Mouse (Mus musculus): ENCODE measurements at regions not wholly inside any gene's neighbourhood (a gene's known extent, or its start where the extent isn't known, plus 50 kb on each side); places are given as distances from the start of the nearest gene placed in this dataset.

DNA sequence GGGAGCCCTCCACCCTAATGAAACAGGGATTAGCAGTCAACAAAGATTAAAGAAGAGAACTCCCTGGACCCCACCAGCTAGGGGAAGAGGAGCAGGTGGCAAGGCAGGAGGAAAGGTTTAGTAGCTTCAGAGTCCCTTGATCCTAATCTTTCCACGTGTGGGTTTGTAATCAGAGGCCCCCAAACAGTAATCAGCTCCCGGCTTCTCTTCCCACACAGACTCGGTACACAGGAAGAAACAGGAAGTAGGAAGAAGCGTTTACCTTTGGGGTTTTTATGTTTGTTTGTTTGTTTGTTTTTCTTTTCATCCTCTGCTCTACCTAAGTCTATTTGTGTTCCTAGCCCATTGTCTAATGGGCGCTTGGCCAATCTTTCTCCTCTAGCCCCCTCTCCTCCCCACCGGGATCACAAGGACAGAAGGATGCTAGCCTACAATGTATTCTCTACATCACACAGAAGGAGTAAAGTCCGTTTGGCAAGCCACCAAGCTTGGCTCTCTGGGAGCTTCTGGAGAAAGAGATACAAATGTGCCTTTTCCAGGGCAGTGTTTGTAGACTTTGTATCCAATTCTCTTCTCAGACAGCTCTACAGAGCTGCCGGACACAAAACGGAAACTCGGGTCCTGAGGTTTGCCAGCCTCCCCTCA is 226.5 kb upstream of the Jarid2 start:
- TF ChIP-seq USF1 (IDR thresholded peaks at IDR 0.05; ENCODE audit: low read depth) (no peak), CTCF (IDR thresholded peaks at IDR 0.05; ENCODE audit: control insufficient read depth, insufficient read depth, insufficient read length) (no peak)

All from C2C12 (cell line).